Mouse (Mus musculus): ENCODE results near the gene Elmod1. TPM values are rescaled to one million over a fixed set of nuclear protein-coding genes. Genes with fewer than 3 reads are reported as not detected.

The Elmod1 gene
- polyA plus RNA-seq, 1 experiment from 2014 or later, result 13.4 TPM

GRCm38 (mm10) chr9:53957021-53957420 lies 18.1 kb downstream of the Elmod1 start:
- Histone ChIP-seq H3K4me1 (replicated peaks) (peaks cover 5% of the 10 kb centered on the region; the same call in 1 of the 2 replicates), H3K27ac (no peak overlapping the region), H3K4me3 (replicated peaks) (no peak overlapping the region), H3K4me2 (replicated peaks) (no peak overlapping the region), H3K36me3 (no peaks in the 10 kb centered on the region), H3K27me3 (no peaks in the 10 kb centered on the region), H3K9ac (replicated peaks) (no peak overlapping the region), H3K9me3 (no peaks in the 10 kb centered on the region)
- ATAC-seq, result no peak
- 92% methylated on average over 11 of the region's 11 CpGs for whole genome bisulfite sequencing

GRCm38 (mm10) chr9:53954853-53955252 lies 20.2 kb downstream of the Elmod1 start:
- Histone ChIP-seq H3K36me3 (no peaks in the 10 kb centered on the region), H3K9me3 (no peaks in the 10 kb centered on the region), H3K27ac (no peak overlapping the region), H3K4me3 (replicated peaks) (no peak overlapping the region), H3K4me2 (replicated peaks) (0 out of 2 replicates have a peak overlapping the region, but pooled peaks have one; percentile 12), H3K27me3 (no peaks in the 10 kb centered on the region), H3K4me1 (replicated peaks) (peaks cover 5% of the 10 kb centered on the region; the same call in 1 of the 2 replicates), H3K9ac (replicated peaks) (no peak overlapping the region)
- WGBS, result 11% methylated on average over 6 of the region's 6 CpGs
- ATAC-seq, result no peak

GRCm38 (mm10) chr9:53947463-53947862 lies 27.6 kb downstream of the Elmod1 start:
- 92% methylated on average over 2 of the region's 2 CpGs for WGBS
- Histone ChIP-seq H3K27ac (no peak overlapping the region), H3K27me3 (no peaks in the 10 kb centered on the region), H3K9me3 (no peaks in the 10 kb centered on the region), H3K4me2 (replicated peaks) (no peak overlapping the region), H3K4me3 (replicated peaks) (no peak overlapping the region), H3K36me3 (no peaks in the 10 kb centered on the region), H3K4me1 (replicated peaks) (no peaks in the 10 kb centered on the region), H3K9ac (replicated peaks) (no peak overlapping the region)
- no peak for ATAC-seq

GRCm38 (mm10) chr9:53938555-53938954 lies 36.5 kb downstream of the Elmod1 start:
- Histone ChIP-seq H3K4me3 (replicated peaks) (no peak overlapping the region), H3K9me3 (no peaks in the 10 kb centered on the region), H3K36me3 (no peaks in the 10 kb centered on the region), H3K27me3 (no peaks in the 10 kb centered on the region), H3K27ac (no peak overlapping the region), H3K4me2 (replicated peaks) (no peak overlapping the region), H3K9ac (replicated peaks) (no peak overlapping the region), H3K4me1 (replicated peaks) (0 out of 2 replicates have a peak, but pooled peaks cover 3% of the 10 kb centered on the region)
- ATAC-seq, result no peak
- 89% methylated on average over 3 of the region's 3 CpGs for WGBS

- Histone ChIP-seq H3K36me3 (no peaks in the 10 kb centered on the region), H3K4me3 (replicated peaks) (no peak overlapping the region), H3K9ac (replicated peaks) (no peak overlapping the region), H3K4me1 (replicated peaks) (peaks cover 8% of the 10 kb centered on the region), H3K4me2 (replicated peaks) (no peak overlapping the region), H3K9me3 (no peaks in the 10 kb centered on the region), H3K27ac (no peak overlapping the region), H3K27me3 (no peaks in the 10 kb centered on the region)
- no peak for ATAC-seq
- WGBS, result 72% methylated on average over 13 of the region's 13 CpGs
Measured at GRCm38 (mm10) chr9:53934179-53934578, 40.9 kb downstream of the Elmod1 start.

GRCm38 (mm10) chr9:53933375-53933774 lies 41.7 kb downstream of the Elmod1 start:
- H3K4me2 ChIP-seq (replicated peaks), result no peak overlapping the region
- WGBS, result 72% methylated on average over 4 of the region's 4 CpGs
- H3K27me3 ChIP-seq, result no peaks in the 10 kb centered on the region
- no peaks in the 10 kb centered on the region for H3K9me3 ChIP-seq
- H3K27ac ChIP-seq, result no peak overlapping the region
- H3K36me3 ChIP-seq, result no peaks in the 10 kb centered on the region
- no peak overlapping the region for H3K9ac ChIP-seq (replicated peaks)
- peaks cover 8% of the 10 kb centered on the region for H3K4me1 ChIP-seq (replicated peaks)
- no peak overlapping the region for H3K4me3 ChIP-seq (replicated peaks)
- ATAC-seq, result no peak

GRCm38 (mm10) chr9:53930906-53931305 lies 44.2 kb downstream of the Elmod1 start:
- Histone ChIP-seq H3K27me3 (no peaks in the 10 kb centered on the region), H3K9ac (replicated peaks) (no peak overlapping the region), H3K36me3 (no peaks in the 10 kb centered on the region), H3K4me2 (replicated peaks) (no peak overlapping the region), H3K4me3 (replicated peaks) (no peak overlapping the region), H3K4me1 (replicated peaks) (peaks cover 4% of the 10 kb centered on the region), H3K27ac (peak overlapping the region; percentile 70; the same call in 1 of the 2 replicates), H3K9me3 (no peaks in the 10 kb centered on the region)
- WGBS, result 37% methylated on average over 7 of the region's 7 CpGs
- ATAC-seq, result peak; percentile 40; the same call in 1 of the 2 replicates

- Histone ChIP-seq H3K4me3 (replicated peaks) (no peak overlapping the region), H3K9ac (replicated peaks) (no peak overlapping the region), H3K27me3 (no peaks in the 10 kb centered on the region), H3K27ac (no peak overlapping the region), H3K9me3 (no peaks in the 10 kb centered on the region), H3K36me3 (peaks cover 12% of the 10 kb centered on the region), H3K4me2 (replicated peaks) (no peak overlapping the region), H3K4me1 (replicated peaks) (peaks cover 8% of the 10 kb centered on the region; the same call in 1 of the 2 replicates)
- no peak for ATAC-seq
- 100% methylated on average over 1 of the region's 1 CpGs for WGBS
Measured at GRCm38 (mm10) chr9:53921061-53921460, 54.0 kb downstream of the Elmod1 start.

GRCm38 (mm10) chr9:53915929-53916721 lies 59.0 kb downstream of the Elmod1 start:
- Histone ChIP-seq H3K4me2 (replicated peaks) (no peak overlapping the region), H3K36me3 (peaks cover 12% of the 10 kb centered on the region), H3K27me3 (no peaks in the 10 kb centered on the region), H3K9me3 (no peaks in the 10 kb centered on the region), H3K9ac (replicated peaks) (no peak overlapping the region), H3K4me3 (replicated peaks) (no peak overlapping the region), H3K27ac (peak overlapping the region; percentile 86), H3K4me1 (replicated peaks) (peaks cover 13% of the 10 kb centered on the region; the same call in 1 of the 2 replicates)
- WGBS, result 59% methylated on average over 10 of the region's 10 CpGs
- ATAC-seq, result peak; percentile 89

GRCm38 (mm10) chr9:53910823-53911222 lies 64.3 kb downstream of the Elmod1 start:
- Histone ChIP-seq H3K4me3 (replicated peaks) (no peak overlapping the region), H3K27ac (no peak overlapping the region), H3K4me2 (replicated peaks) (no peak overlapping the region), H3K27me3 (no peaks in the 10 kb centered on the region), H3K4me1 (replicated peaks) (0 out of 2 replicates have a peak, but pooled peaks cover 7% of the 10 kb centered on the region), H3K9me3 (no peaks in the 10 kb centered on the region), H3K9ac (replicated peaks) (no peak overlapping the region), H3K36me3 (no peaks in the 10 kb centered on the region)
- WGBS, result 90% methylated on average over 2 of the region's 2 CpGs
- ATAC-seq, result no peak

- no peaks in the 10 kb centered on the region for H3K36me3 ChIP-seq
- H3K9ac ChIP-seq (replicated peaks), result no peak overlapping the region
Measured at GRCm38 (mm10) chr9:53910331-53910730, 64.8 kb downstream of the Elmod1 start.

GRCm38 (mm10) chr9:53906798-53907197 lies 68.3 kb downstream of the Elmod1 start:
- ATAC-seq, result no peak
- Histone ChIP-seq H3K9me3 (no peaks in the 10 kb centered on the region), H3K9ac (replicated peaks) (no peak overlapping the region), H3K36me3 (no peaks in the 10 kb centered on the region), H3K4me1 (replicated peaks) (0 out of 2 replicates have a peak, but pooled peaks cover 4% of the 10 kb centered on the region), H3K4me3 (replicated peaks) (no peak overlapping the region), H3K27ac (no peak overlapping the region), H3K4me2 (replicated peaks) (no peak overlapping the region), H3K27me3 (no peaks in the 10 kb centered on the region)
- WGBS, result 87% methylated on average over 10 of the region's 10 CpGs

More at GRCm38 (mm10) chr9:53910331-53910730, 64.8 kb downstream of the Elmod1 start:
- Histone ChIP-seq H3K27me3 (no peaks in the 10 kb centered on the region), H3K4me1 (replicated peaks) (0 out of 2 replicates have a peak, but pooled peaks cover 4% of the 10 kb centered on the region), H3K4me3 (replicated peaks) (no peak overlapping the region), H3K27ac (0 out of 2 replicates have a peak overlapping the region, but pooled peaks have one; percentile 25), H3K9me3 (no peaks in the 10 kb centered on the region), H3K4me2 (replicated peaks) (no peak overlapping the region)
- WGBS, result 89% methylated on average over 5 of the region's 5 CpGs
- no peak for ATAC-seq

Data from midbrain, embryonic 13.5 days (tissue).